Mouse (Mus musculus) myocyte (in vitro differentiated cells): ENCODE measurements around the gene Rbms3.

Experiments
- CEBPB ChIP-seq: IDR thresholded peaks from 2 replicates; pipeline ENCODE4 v1.6.1; 2011; ENCODE audit warnings: mild to moderate bottlenecking, moderate library complexity; ENCODE audit not compliant: poor library complexity, insufficient read depth, severe bottlenecking
- E2F4 ChIP-seq: IDR thresholded peaks from one replicate; pipeline ENCODE4 v1.6.1; 2011; ENCODE audit warnings: mild to moderate bottlenecking, control low read depth, moderate library complexity; ENCODE audit not compliant: insufficient read depth
- MAX ChIP-seq: IDR thresholded peaks from one replicate; pipeline ENCODE4 v1.6.1; 2011; ENCODE audit warnings: low read depth, mild to moderate bottlenecking, control low read depth
- MYOD1 ChIP-seq, 3 experiments: IDR thresholded peaks; one replicate each; pipeline ENCODE4 v1.6.1; 2011; ENCODE audit warnings: control low read depth in 2 of 3, low read depth in 2 of 3, mild to moderate bottlenecking in 2 of 3, moderate library complexity in 1 of 3; ENCODE audit not compliant: insufficient read length in 2 of 3, control insufficient read depth in 1 of 3
- MYOG ChIP-seq, 3 experiments: IDR thresholded peaks; one replicate each; pipeline ENCODE4 v1.6.1; 2011; ENCODE audit warnings: control low read depth in 2 of 3, low read depth in 2 of 3, mild to moderate bottlenecking in 2 of 3; ENCODE audit not compliant: insufficient read length in 2 of 3, control insufficient read depth in 1 of 3, insufficient read depth in 1 of 3
- POLR2A ChIP-seq: IDR thresholded peaks from one replicate; pipeline ENCODE4 v1.6.1; 2011; ENCODE audit warnings: low read depth, mild to moderate bottlenecking, control low read depth, moderate library complexity; ENCODE audit not compliant: insufficient read length
- POLR2AphosphoS2 ChIP-seq: IDR thresholded peaks from one replicate; pipeline ENCODE4 v1.6.1; 2011; ENCODE audit warnings: low read depth, control low read depth; ENCODE audit not compliant: insufficient read length
- REST ChIP-seq: IDR thresholded peaks from one replicate; pipeline ENCODE4 v1.6.1; 2011; ENCODE audit warnings: mild to moderate bottlenecking, control low read depth, moderate library complexity; ENCODE audit not compliant: insufficient read depth, insufficient read length
- TCF12 ChIP-seq: IDR thresholded peaks from one replicate; pipeline ENCODE4 v1.6.1; 2011; ENCODE audit warnings: mild to moderate bottlenecking, control low read depth; ENCODE audit not compliant: poor library complexity, insufficient read depth, severe bottlenecking
- TCF3 ChIP-seq: IDR thresholded peaks from one replicate; pipeline ENCODE4 v1.6.1; 2011; ENCODE audit warnings: low read depth, control low read depth; ENCODE audit not compliant: insufficient read length
- USF1 ChIP-seq: IDR thresholded peaks from one replicate; pipeline ENCODE4 v1.6.1; 2011; ENCODE audit warnings: low read depth, mild to moderate bottlenecking, control low read depth, moderate library complexity

GRCm38 (mm10) chr9:116802602-116803001 lies 827.1 kb downstream of the Rbms3 start:
- TF ChIP-seq POLR2A, result no peak
- no peak for TF ChIP-seq MYOD1 (IDR thresholded peaks at IDR 0.05; ENCODE audit: control insufficient read depth in 1 of 3, insufficient read length in 2 of 3, low read depth in 2 of 3)
- no peak for TF ChIP-seq USF1
- no peak for TF ChIP-seq TCF12
- TF ChIP-seq POLR2AphosphoS2, result no peak
- no peak for TF ChIP-seq REST
- TF ChIP-seq MYOG (IDR thresholded peaks at IDR 0.05; ENCODE audit: control insufficient read depth in 1 of 3, insufficient read depth in 1 of 3, insufficient read length in 2 of 3, low read depth in 2 of 3), result no peak
- TF ChIP-seq CEBPB, result no peak
- no peak for TF ChIP-seq MAX
- TF ChIP-seq TCF3, result no peak
- TF ChIP-seq E2F4, result no peak
